Mouse (Mus musculus) heart, postnatal 0 days (tissue): ENCODE results near the gene Prkcq.

Source experiments
- CTCF ChIP-seq: IDR thresholded peaks from 2 replicates; pipeline ENCODE4 v1.5.1; 2016; ENCODE audit warnings: antibody characterized with exemption, control low read depth, low read depth
- EP300 ChIP-seq: IDR thresholded peaks from 2 replicates; pipeline ENCODE4 v1.6.1; 2016; ENCODE audit warnings: antibody characterized with exemption, low read depth

- no peak for TF ChIP-seq CTCF
- TF ChIP-seq EP300: no peak
These were observed 2.1 kb upstream of the Prkcq start for GRCm38 (mm10) chr2:11169721-11170335.
